Mouse (Mus musculus) kidney, adult 10 weeks (tissue): Measurements from ENCODE around the gene Cacna1s. TPM values are rescaled to one million over a fixed set of nuclear protein-coding genes. Genes with fewer than 3 reads are reported as not detected.

ENCODE experiments used
- polyA plus RNA-seq: library from polyadenylated mRNA; stranded (reverse); fragments of 350-450 nt; fragmentation: Illumina TruSeq; extraction: RNeasy Lipid Tissue Mini Kit (QIAGEN cat#74804); gene quantifications from one replicate; pipeline ENCODE4 v1.2.3, GENCODE M21; 2014; ENCODE audit warnings: low read depth, low replicate concordance

Gene Cacna1s
- polyA plus RNA-seq: not detected

GRCm38 (mm10) chr1:136052547-136052946, at the start of gene Cacna1s:
TSS of gene Cacna1s (plus strand) at chr1:136052750.

GRCm38 (mm10) chr1:136006292-136006748, 46.2 kb upstream of the Cacna1s start, which contains the start of gene Igfn1:
TSS of gene Igfn1 (minus strand) at chr1:136006342.

GRCm38 (mm10) chr1:136007211-136008158, 45.1 kb upstream of the Cacna1s start, which contains the start of gene Tmem9:
TSS of gene Tmem9 (plus strand) at chr1:136008150.

GRCm38 (mm10) chr1:136050312-136051012, 2.1 kb upstream of the Cacna1s start, which contains the start of gene Ascl5:
TSS of gene Ascl5 (plus strand) at chr1:136050804.

GRCm38 (mm10) chr1:136130951-136131558, 78.5 kb downstream of the Cacna1s start, which contains the start of gene Kif21b:
TSS of gene Kif21b (plus strand) at chr1:136131389.

Other genes starting within 250 kb of the Cacna1s start
- gene Lad1, start 234.2 kb upstream of the Cacna1s start, polyA plus RNA-seq: 8.3 TPM
- not detected for gene Tnnt2, start 216.4 kb upstream of the Cacna1s start, polyA plus RNA-seq
- not detected for gene Pkp1, start 133.5 kb upstream of the Cacna1s start, polyA plus RNA-seq
- not detected for gene Igfn1, start 46.4 kb upstream of the Cacna1s start, polyA plus RNA-seq
- gene Tmem9, start 44.6 kb upstream of the Cacna1s start, polyA plus RNA-seq: 6.1 TPM
- not detected for gene Ascl5, start 1.9 kb upstream of the Cacna1s start, polyA plus RNA-seq
- not detected for gene Kif21b, start 78.6 kb downstream of the Cacna1s start, polyA plus RNA-seq
- not detected for gene Mroh3, start 160.1 kb downstream of the Cacna1s start, polyA plus RNA-seq
- gene Inava, start 181.5 kb downstream of the Cacna1s start, polyA plus RNA-seq: 1.5 TPM
- gene Gpr25, start 208.1 kb downstream of the Cacna1s start, polyA plus RNA-seq: not detected